Mouse (Mus musculus) midbrain, embryonic 13.5 days (tissue): ENCODE measurements around the gene Kcnmb4. TPM values are rescaled to one million over a fixed set of nuclear protein-coding genes. Genes with fewer than 3 reads are reported as not detected.

Experiments
- ATAC-seq: fragments of 200-750 bp; cut with Nextera tagmentation; 2 replicates; pipeline ENCODE4 v1.8.0; 2017; ENCODE audit warnings: mild to moderate bottlenecking, moderate TSS enrichment, moderate library complexity
- H3K27ac ChIP-seq: fragments of 300-500 bp; sonication (generic); 2 replicates; pipeline ENCODE4 v1.5.1; 2015; ENCODE audit warnings: inconsistent platforms, mild to moderate bottlenecking, moderate library complexity
- H3K27me3 ChIP-seq: fragments of 300-500 bp; sonication (generic); 2 replicates; pipeline ENCODE4 v1.6.1; 2015; ENCODE audit warnings: mild to moderate bottlenecking, inconsistent platforms
- H3K36me3 ChIP-seq: fragments of 300-500 bp; sonication (generic); 2 replicates; pipeline ENCODE4 v1.6.1; 2015; ENCODE audit warnings: mild to moderate bottlenecking, inconsistent platforms
- H3K4me1 ChIP-seq: fragments of 300-500 bp; sonication (generic); replicated peaks from 2 replicates; pipeline ENCODE4 v1.6.1; 2015; ENCODE audit warnings: inconsistent platforms
- H3K4me2 ChIP-seq: fragments of 300-500 bp; sonication (generic); replicated peaks from 2 replicates; pipeline ENCODE4 v1.6.1; 2015; ENCODE audit warnings: moderate library complexity, mild to moderate bottlenecking, inconsistent platforms
- H3K4me3 ChIP-seq: fragments of 300-500 bp; sonication (generic); replicated peaks from 2 replicates; pipeline ENCODE4 v1.5.1; 2015; ENCODE audit warnings: mild to moderate bottlenecking, inconsistent platforms
- H3K9ac ChIP-seq: fragments of 300-500 bp; sonication (generic); replicated peaks from 2 replicates; pipeline ENCODE4 v1.6.1; 2015; ENCODE audit warnings: mild to moderate bottlenecking, inconsistent platforms
- H3K9me3 ChIP-seq: fragments of 300-500 bp; sonication (generic); 2 replicates; pipeline ENCODE4 v1.6.1; 2016; ENCODE audit warnings: mild to moderate bottlenecking, inconsistent platforms
- WGBS: fragments of 180-500 bp; shearing (Covaris S2); methylation state at CpG from one replicate; pipeline ENCODE4 v1.1.7; 2015; 5-methylcytosine and 5-hydroxymethylcytosine counted together
- polyA plus RNA-seq: library from polyadenylated mRNA; unstranded; fragments of >200 nt; fragmentation: Nextera tagmentation; extraction: Ambion mirVana; gene quantifications from 2 replicates; pipeline ENCODE4 v1.2.1, GENCODE M21; 2015

The Kcnmb4 gene
- 12.9 and 13.1 TPM in 2 replicates for polyA plus RNA-seq

DNA sequence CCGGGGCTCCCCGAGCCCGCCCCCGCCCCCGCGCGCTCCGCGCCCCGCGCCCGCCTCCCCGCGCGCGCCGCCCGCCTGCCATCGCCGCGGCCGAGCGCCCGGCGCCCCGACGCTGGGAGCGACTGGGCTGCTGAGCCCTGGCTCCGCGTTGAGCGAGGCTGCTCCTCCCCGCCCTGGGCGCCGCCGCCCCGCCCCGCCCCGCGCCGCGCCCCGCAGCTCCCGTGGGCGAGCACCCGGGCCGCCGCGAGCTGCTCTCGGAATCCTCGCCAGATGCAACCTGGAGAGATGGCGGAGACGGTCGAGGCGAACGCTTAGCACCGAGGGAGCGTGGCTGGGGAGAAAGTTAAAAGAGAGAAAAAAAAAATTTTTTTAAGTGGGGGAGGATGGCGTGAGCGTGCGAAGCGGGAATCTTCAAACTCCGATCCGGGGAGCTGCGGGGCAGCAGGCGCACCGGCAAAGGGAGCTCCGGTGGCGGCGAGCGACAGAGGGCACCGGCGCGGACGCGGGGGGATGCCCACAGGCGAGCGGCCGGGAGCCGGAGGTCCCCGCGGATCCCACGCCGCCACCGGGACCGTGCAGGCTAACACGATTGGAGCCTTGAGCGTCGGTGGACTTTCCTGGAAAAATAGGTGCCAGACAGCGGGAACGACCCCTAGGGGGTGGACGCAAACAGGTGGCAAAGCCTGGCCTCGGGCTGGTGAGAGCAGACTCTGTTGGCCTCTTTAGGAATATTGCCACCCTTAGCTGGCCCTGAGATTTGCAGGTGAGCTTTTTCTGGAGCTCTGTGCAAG is at the start of gene Kcnmb4:
Gene Kcnmb4, minus strand, starts transcription at position 120 of the 791 bp plus-strand sequence.
- Histone ChIP-seq H3K27ac (peak within 1 kb of the TSS; percentile 88), H3K36me3 (no peaks in the 10 kb centered on the region), H3K4me2 (peak within 1 kb of the TSS; percentile 90), H3K4me1 (peaks cover 30% of the 10 kb centered on the region), H3K9me3 (no peaks in the 10 kb centered on the region), H3K27me3 (0 out of 2 replicates have a peak, but pooled peaks cover 4% of the 10 kb centered on the region), H3K9ac (peak within 1 kb of the TSS; percentile 82), H3K4me3 (peak within 1 kb of the TSS; percentile 56)
- under 1% methylated on average over 70 of the region's 92 CpGs for WGBS
- peak; percentile 91 for ATAC-seq

DNA sequence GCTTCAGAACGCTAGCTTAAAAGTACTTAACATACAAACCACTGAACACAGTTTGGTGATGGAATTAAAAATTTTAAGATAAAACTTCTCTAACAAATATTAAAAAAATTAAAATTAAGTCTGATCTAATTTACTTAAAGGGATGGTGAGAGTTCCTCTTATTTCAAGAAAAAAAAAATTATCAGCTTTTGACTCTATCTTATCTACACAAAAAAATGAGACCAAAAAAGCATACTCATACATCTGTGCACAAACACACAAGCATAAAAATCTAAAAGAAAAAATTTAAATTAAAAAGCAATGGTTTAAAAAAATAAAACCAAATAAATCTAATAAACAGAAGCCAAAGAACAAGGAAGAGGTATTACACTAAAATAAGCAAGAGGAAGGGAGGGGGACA is 45.9 kb upstream of the Kcnmb4 start:
- Histone ChIP-seq H3K27me3 (no peaks in the 10 kb centered on the region), H3K9me3 (no peaks in the 10 kb centered on the region), H3K4me1 (peaks cover 16% of the 10 kb centered on the region; the same call in 1 of the 2 replicates), H3K9ac (no peak overlapping the region), H3K4me3 (no peak overlapping the region), H3K27ac (no peak overlapping the region), H3K4me2 (no peak overlapping the region), H3K36me3 (no peaks in the 10 kb centered on the region)
- WGBS, result 91% methylated on average over 1 of the region's 1 CpGs
- ATAC-seq, result no peak

DNA sequence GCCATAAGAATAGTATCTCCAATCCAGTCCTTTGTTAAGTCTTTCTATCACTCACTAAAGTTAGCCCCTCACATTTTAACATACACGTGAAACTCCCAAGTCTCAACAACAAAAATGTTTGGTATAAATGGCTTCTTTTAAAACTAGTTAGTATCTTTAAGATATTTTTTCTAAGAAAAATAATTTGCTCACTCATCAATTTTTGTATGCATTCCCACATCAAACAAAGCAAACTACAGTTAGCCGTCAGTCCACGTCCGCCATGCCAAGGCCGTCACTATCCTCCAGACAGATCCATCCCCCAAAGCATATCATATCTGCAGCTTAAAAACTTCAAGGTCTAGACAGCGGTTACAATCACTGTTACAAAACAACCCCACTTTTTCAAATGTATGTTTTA is 41.9 kb upstream of the Kcnmb4 start:
- no peak overlapping the region for H3K4me3 ChIP-seq
- H3K4me2 ChIP-seq, result no peak overlapping the region
- H3K9ac ChIP-seq, result no peak overlapping the region
- peaks cover 22% of the 10 kb centered on the region for H3K4me1 ChIP-seq
- no peak overlapping the region for H3K27ac ChIP-seq
- no peaks in the 10 kb centered on the region for H3K27me3 ChIP-seq
- no peaks in the 10 kb centered on the region for H3K36me3 ChIP-seq
- H3K9me3 ChIP-seq, result no peaks in the 10 kb centered on the region
- ATAC-seq, result no peak
- WGBS, result 92% methylated on average over 6 of the region's 6 CpGs

DNA sequence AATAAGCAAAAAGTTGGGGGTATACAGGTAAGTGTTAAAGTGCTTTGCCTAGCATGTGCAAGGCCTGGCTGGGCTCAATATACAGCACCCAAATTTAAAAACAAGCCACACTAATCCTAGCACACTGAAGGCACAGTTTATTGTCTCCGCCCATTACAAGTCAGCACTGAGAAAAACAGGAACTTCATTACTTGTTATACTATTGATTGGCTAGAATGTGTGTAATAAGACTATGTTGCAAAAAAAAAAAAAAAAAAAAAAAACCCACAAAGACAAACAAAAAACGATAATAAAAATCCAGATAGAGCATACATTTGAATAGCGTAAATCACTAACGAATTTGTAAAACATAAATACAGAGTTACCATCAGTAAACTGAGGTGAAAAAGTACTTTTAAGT is 41.5 kb upstream of the Kcnmb4 start:
- WGBS, result over 99% methylated on average over 4 of the region's 4 CpGs
- Histone ChIP-seq H3K4me2 (no peak overlapping the region), H3K27me3 (no peaks in the 10 kb centered on the region), H3K36me3 (no peaks in the 10 kb centered on the region), H3K9me3 (no peaks in the 10 kb centered on the region), H3K9ac (no peak overlapping the region), H3K4me3 (no peak overlapping the region), H3K27ac (no peak overlapping the region), H3K4me1 (peaks cover 22% of the 10 kb centered on the region)
- ATAC-seq, result no peak

DNA sequence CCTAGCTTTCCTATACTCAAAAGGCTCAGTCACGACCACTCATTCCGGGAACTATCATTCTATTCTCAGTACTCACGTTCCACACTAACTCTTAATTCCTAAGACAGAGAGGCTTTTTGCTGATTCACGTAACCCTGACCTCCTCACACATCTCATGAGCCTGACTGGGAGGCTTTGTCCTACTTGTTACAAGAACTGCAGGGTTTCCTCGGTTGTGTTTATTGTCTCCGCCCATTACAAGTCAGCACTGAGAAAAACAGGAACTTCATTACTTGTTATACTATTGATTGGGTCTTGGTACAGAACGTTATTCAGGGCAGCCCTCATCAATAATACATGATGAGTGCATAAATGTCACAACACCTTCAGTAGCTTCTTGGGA is 39.6 kb upstream of the Kcnmb4 start:
- H3K27me3 ChIP-seq, result no peaks in the 10 kb centered on the region
- no peak overlapping the region for H3K4me3 ChIP-seq
- H3K27ac ChIP-seq, result no peak overlapping the region
- H3K4me2 ChIP-seq, result no peak overlapping the region
- no peaks in the 10 kb centered on the region for H3K36me3 ChIP-seq
- H3K9ac ChIP-seq, result no peak overlapping the region
- ATAC-seq, result no peak
- H3K4me1 ChIP-seq, result peaks cover 14% of the 10 kb centered on the region
- no peaks in the 10 kb centered on the region for H3K9me3 ChIP-seq
- 56% methylated on average over 7 of the region's 7 CpGs for WGBS

DNA sequence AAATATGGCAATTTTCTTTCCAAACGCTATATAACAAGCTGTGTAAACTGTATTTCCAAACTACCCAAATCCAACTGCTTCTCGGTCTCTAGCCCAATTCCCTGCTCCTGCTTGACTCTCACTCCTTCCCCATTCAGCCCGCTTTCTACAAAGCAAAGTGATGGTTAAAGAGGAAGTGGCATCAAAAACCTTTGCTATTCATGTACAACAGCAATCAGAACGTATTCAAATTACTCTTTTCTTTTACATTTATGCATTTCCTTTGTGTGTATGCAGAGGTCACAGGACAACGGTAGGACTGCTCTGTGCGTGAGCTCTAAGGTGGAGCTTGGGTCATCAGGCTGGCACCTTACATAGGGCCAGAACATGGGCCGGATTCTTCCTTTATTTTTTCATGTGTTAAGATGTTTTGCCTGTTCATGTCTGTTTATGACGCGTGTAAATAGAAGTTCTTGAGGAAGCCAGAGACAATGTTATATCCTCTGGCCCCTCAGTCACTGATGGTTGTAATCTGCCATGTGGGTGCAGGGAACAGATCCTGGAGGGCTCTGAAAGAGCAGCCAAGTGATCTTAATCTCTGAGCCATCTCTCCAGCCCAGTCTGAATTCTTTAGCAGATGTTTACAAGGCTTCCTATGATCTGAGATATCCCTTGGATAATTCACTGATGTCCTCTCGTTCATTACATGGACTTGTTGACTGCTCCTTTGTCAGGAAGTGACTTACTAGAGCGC is 39.0 kb upstream of the Kcnmb4 start:
- no peak for ATAC-seq
- 85% methylated on average over 11 of the region's 11 CpGs for WGBS
- H3K4me1 ChIP-seq, result peaks cover 10% of the 10 kb centered on the region
- H3K9ac ChIP-seq, result no peak overlapping the region
- H3K36me3 ChIP-seq, result no peaks in the 10 kb centered on the region
- H3K9me3 ChIP-seq, result no peaks in the 10 kb centered on the region
- H3K4me3 ChIP-seq, result no peak overlapping the region
- H3K27ac ChIP-seq, result no peak overlapping the region
- H3K27me3 ChIP-seq, result no peaks in the 10 kb centered on the region
- no peak overlapping the region for H3K4me2 ChIP-seq

DNA sequence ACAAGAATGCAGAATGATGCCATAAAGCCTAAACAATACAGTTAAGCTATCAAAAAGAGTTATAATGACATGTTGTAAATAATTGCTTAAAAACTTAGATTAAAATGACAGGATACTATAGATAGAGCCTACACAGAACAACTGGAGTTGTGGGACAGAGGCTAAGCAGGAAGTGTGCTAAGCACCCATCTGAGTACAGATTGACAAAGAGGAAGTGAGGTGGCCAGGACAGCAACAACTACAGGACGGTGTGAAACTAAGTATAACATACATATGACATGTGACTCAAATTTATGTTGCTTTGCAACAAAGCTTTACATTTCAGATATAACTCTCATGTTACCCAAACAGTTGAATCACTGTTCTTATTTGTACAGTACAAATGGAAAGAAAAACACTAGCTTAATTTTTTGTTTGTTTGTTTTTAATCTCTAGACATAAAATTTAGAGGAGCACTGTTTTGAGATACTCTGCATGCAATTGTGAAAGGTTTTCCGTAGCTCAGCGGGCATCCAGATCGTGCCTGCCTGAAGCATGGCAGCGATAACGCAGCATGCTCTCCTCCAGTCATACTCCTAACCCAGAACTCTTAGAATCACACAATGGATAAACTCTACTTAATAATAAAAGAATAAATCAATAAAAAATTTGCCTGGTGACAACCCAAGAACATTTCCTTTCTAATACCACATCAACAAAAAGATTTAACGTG is 31.8 kb upstream of the Kcnmb4 start:
- ATAC-seq, result no peak
- Histone ChIP-seq H3K4me3 (no peak overlapping the region), H3K27me3 (no peaks in the 10 kb centered on the region), H3K9me3 (no peaks in the 10 kb centered on the region), H3K9ac (no peak overlapping the region), H3K27ac (no peak overlapping the region), H3K4me2 (no peak overlapping the region), H3K4me1 (no peaks in the 10 kb centered on the region), H3K36me3 (0 out of 2 replicates have a peak, but pooled peaks cover 3% of the 10 kb centered on the region)
- WGBS, result 92% methylated on average over 7 of the region's 7 CpGs

DNA sequence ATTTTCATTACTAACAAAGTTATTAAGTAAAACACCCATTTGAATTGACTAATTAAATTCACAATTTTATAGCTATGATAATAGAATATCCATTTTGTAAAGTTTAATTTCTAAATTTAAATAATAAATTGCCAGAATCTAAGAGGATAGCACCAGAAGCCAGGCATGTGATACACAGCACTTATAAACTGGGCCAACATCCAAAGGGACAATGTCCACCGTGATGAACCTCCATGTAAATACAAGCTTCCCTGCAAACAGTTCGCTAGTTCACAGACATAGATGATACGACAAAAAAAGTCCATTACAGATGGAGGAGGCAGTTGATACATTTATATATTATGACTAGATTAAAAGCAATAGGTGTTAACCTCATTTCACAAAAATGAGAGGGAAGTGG is 19.1 kb upstream of the Kcnmb4 start:
- Histone ChIP-seq H3K27me3 (no peaks in the 10 kb centered on the region), H3K36me3 (peaks cover 45% of the 10 kb centered on the region), H3K9me3 (no peaks in the 10 kb centered on the region), H3K4me1 (no peaks in the 10 kb centered on the region), H3K27ac (no peak overlapping the region), H3K4me2 (no peak overlapping the region), H3K9ac (no peak overlapping the region), H3K4me3 (no peak overlapping the region)
- 89% methylated on average over 3 of the region's 3 CpGs for WGBS
- no peak for ATAC-seq

DNA sequence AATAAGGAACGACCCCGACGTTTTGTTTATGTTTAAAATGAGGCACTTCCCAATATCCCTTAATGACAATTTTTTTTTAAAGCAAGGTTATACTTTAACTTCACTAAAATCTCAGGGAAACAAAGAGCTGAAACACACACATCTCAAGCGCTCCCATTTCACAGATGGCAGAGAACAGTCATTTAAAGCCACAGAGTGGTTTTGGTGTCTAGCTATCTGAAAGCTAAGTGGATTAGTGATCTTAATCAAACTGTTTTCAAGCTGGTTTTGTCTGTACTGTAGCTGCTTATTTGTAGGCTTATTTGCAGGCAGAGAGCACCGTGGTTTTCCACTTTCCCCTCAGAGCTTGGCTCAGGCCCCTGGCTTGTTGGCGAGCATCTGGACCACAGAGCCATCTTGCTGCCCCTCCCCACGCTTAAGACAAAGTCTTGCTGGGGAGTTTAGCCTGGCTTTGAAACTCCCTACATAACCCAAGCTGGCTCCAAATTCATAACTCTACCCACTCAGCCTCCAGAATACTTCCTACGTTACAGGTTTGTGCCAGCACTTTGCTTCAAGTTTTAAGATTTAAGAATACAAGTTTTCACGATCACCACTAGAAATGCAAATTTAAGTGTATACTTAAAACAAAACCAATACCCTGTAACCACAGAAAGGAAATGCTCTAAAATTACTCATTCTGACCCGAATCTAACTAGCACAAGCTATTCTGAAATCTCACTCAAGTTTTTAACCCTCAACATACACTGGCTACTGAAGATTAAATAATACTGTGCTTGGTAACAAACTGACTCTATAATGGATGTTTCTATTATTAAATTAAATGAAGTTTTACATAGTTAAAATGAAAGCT is 13.4 kb upstream of the Kcnmb4 start:
- Histone ChIP-seq H3K4me1 (no peaks in the 10 kb centered on the region), H3K9ac (no peak overlapping the region), H3K9me3 (no peaks in the 10 kb centered on the region), H3K4me3 (no peak overlapping the region), H3K36me3 (peaks cover 45% of the 10 kb centered on the region), H3K27ac (no peak overlapping the region), H3K4me2 (no peak overlapping the region), H3K27me3 (no peaks in the 10 kb centered on the region)
- 88% methylated on average over 10 of the region's 10 CpGs for WGBS
- no peak for ATAC-seq

DNA sequence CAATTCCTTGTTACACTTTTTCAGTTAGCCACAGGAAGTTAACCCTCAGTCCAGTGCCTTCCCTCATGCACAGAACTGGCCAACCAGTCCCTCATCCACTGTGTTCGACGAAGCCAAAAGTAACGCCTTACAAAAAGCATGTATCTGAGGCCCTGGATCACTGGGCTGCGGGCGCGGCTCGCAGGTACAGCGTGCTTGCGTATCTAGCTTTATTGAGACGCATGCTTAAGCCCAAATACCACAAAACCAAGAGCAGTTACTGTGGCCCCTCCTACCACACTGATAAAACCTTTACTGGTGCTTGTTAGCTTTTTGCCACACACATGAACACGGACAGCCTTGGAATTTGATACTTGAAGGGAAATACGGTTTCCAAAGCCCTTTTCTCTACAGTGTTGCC is 8.2 kb upstream of the Kcnmb4 start:
- H3K27me3 ChIP-seq, result no peaks in the 10 kb centered on the region
- no peak overlapping the region for H3K4me3 ChIP-seq
- H3K36me3 ChIP-seq, result peaks cover 29% of the 10 kb centered on the region
- H3K27ac ChIP-seq, result no peak overlapping the region
- H3K9ac ChIP-seq, result no peak overlapping the region
- no peak overlapping the region for H3K4me2 ChIP-seq
- H3K9me3 ChIP-seq, result no peaks in the 10 kb centered on the region
- WGBS, result 93% methylated on average over 12 of the region's 12 CpGs
- ATAC-seq, result no peak
- no peaks in the 10 kb centered on the region for H3K4me1 ChIP-seq

DNA sequence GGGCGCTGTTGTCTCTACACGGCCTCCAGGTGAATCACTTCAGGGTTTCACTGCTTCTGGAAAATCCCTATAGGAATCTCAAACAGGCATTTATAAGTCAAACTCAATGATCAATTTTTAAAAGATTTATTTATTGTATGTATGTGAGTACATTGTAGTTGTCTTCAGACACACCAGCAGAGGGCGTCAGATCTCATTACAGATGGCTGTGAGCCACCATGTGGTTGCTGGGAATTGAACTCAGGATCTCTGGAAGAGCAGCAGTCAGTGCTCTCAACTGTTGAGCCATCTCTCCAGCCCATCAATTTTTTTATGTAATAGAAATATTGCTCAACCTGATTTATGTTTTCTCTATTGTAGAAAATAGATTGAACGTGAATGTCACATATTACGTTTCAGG is 7.3 kb upstream of the Kcnmb4 start:
- WGBS, result 93% methylated on average over 5 of the region's 5 CpGs
- H3K36me3 ChIP-seq, result peaks cover 24% of the 10 kb centered on the region
- H3K4me1 ChIP-seq, result no peaks in the 10 kb centered on the region
- H3K9me3 ChIP-seq, result no peaks in the 10 kb centered on the region
- no peak overlapping the region for H3K4me3 ChIP-seq
- no peak for ATAC-seq
- H3K27me3 ChIP-seq, result 0 out of 2 replicates have a peak, but pooled peaks cover 4% of the 10 kb centered on the region
- H3K27ac ChIP-seq, result no peak overlapping the region
- H3K9ac ChIP-seq, result no peak overlapping the region
- no peak overlapping the region for H3K4me2 ChIP-seq
